Mouse (Mus musculus): ENCODE measurements around the gene Hdac9. TPM values are rescaled to one million over a fixed set of nuclear protein-coding genes. Genes with fewer than 3 reads are reported as not detected.

The Hdac9 gene
- polyA plus RNA-seq, 1 experiment from 2014 or later, result 7.3 TPM

- no peak for ATAC-seq (ENCODE audit: insufficient number of reproducible peaks, insufficient read depth, low FRiP score, low TSS enrichment)
- WGBS, result 76% methylated on average over 4 of the region's 4 CpGs
- Histone ChIP-seq H3K9me3 (no peaks in the 10 kb centered on the region), H3K9ac (no peak overlapping the region), H3K4me3 (no peak overlapping the region), H3K27ac (no peak overlapping the region), H3K4me2 (replicated peaks) (no peak overlapping the region), H3K4me1 (peaks cover 2% of the 10 kb centered on the region; the same call in 1 of the 2 replicates), H3K36me3 (no peaks in the 10 kb centered on the region), H3K27me3 (no peaks in the 10 kb centered on the region)
Measured at GRCm38 (mm10) chr12:34641705-34642259, 275.1 kb downstream of the Hdac9 start.

- Histone ChIP-seq H3K4me3 (no peak overlapping the region), H3K9me3 (no peaks in the 10 kb centered on the region), H3K4me2 (replicated peaks) (no peak overlapping the region), H3K27me3 (no peaks in the 10 kb centered on the region), H3K4me1 (peaks cover 6% of the 10 kb centered on the region), H3K36me3 (no peaks in the 10 kb centered on the region), H3K27ac (no peak overlapping the region), H3K9ac (no peak overlapping the region)
- WGBS, result 51% methylated on average over 16 of the region's 16 CpGs
- ATAC-seq (ENCODE audit: insufficient number of reproducible peaks, insufficient read depth, low FRiP score, low TSS enrichment), result no peak
Measured at GRCm38 (mm10) chr12:34637238-34638124, 279.4 kb downstream of the Hdac9 start.

- no peak for ATAC-seq (ENCODE audit: insufficient number of reproducible peaks, insufficient read depth, low FRiP score, low TSS enrichment)
- no peaks in the 10 kb centered on the region for H3K9me3 ChIP-seq
- 86% methylated on average over 5 of the region's 5 CpGs for WGBS
Measured at GRCm38 (mm10) chr12:34619101-34619500, 297.8 kb downstream of the Hdac9 start.

GRCm38 (mm10) chr12:34618321-34618720 is 298.6 kb downstream of the Hdac9 start:
- Histone ChIP-seq H3K36me3 (no peaks in the 10 kb centered on the region), H3K9ac (no peak overlapping the region), H3K27me3 (no peaks in the 10 kb centered on the region), H3K4me2 (replicated peaks) (no peak overlapping the region), H3K4me1 (no peaks in the 10 kb centered on the region), H3K4me3 (no peak overlapping the region), H3K27ac (no peak overlapping the region), H3K9me3 (no peaks in the 10 kb centered on the region)
- 73% methylated on average over 3 of the region's 3 CpGs for WGBS
- no peak for ATAC-seq (ENCODE audit: insufficient number of reproducible peaks, insufficient read depth, low FRiP score, low TSS enrichment)

More at GRCm38 (mm10) chr12:34619101-34619500, 297.8 kb downstream of the Hdac9 start:
- Histone ChIP-seq H3K36me3 (no peaks in the 10 kb centered on the region), H3K9ac (no peak overlapping the region), H3K4me1 (no peaks in the 10 kb centered on the region), H3K4me2 (replicated peaks) (no peak overlapping the region), H3K4me3 (no peak overlapping the region), H3K27me3 (no peaks in the 10 kb centered on the region), H3K27ac (no peak overlapping the region)

GRCm38 (mm10) chr12:34617836-34618235 is 299.1 kb downstream of the Hdac9 start:
- H3K4me1 ChIP-seq, result no peaks in the 10 kb centered on the region
- H3K4me2 ChIP-seq (replicated peaks), result no peak overlapping the region
- 81% methylated on average over 10 of the region's 10 CpGs for WGBS
- no peaks in the 10 kb centered on the region for H3K27me3 ChIP-seq
- no peaks in the 10 kb centered on the region for H3K36me3 ChIP-seq
- H3K27ac ChIP-seq, result no peak overlapping the region
- H3K9ac ChIP-seq, result no peak overlapping the region
- ATAC-seq (ENCODE audit: insufficient number of reproducible peaks, insufficient read depth, low FRiP score, low TSS enrichment), result no peak
- no peaks in the 10 kb centered on the region for H3K9me3 ChIP-seq
- no peak overlapping the region for H3K4me3 ChIP-seq

- Histone ChIP-seq H3K9ac (no peak overlapping the region), H3K27ac (no peak overlapping the region), H3K27me3 (no peaks in the 10 kb centered on the region), H3K4me3 (no peak overlapping the region), H3K36me3 (no peaks in the 10 kb centered on the region), H3K9me3 (no peaks in the 10 kb centered on the region), H3K4me2 (replicated peaks) (no peak overlapping the region), H3K4me1 (no peaks in the 10 kb centered on the region)
- no peak for ATAC-seq (ENCODE audit: insufficient number of reproducible peaks, insufficient read depth, low FRiP score, low TSS enrichment)
- WGBS, result 66% methylated on average over 5 of the region's 5 CpGs
Measured at GRCm38 (mm10) chr12:34614796-34615195, 302.1 kb downstream of the Hdac9 start.

- no peak overlapping the region for H3K4me2 ChIP-seq (replicated peaks)
- no peak overlapping the region for H3K4me3 ChIP-seq
- H3K4me1 ChIP-seq, result no peaks in the 10 kb centered on the region
- no peak overlapping the region for H3K9ac ChIP-seq
- no peaks in the 10 kb centered on the region for H3K27me3 ChIP-seq
- H3K27ac ChIP-seq, result no peak overlapping the region
- ATAC-seq (ENCODE audit: insufficient number of reproducible peaks, insufficient read depth, low FRiP score, low TSS enrichment), result no peak
- H3K9me3 ChIP-seq, result no peaks in the 10 kb centered on the region
- no peaks in the 10 kb centered on the region for H3K36me3 ChIP-seq
- WGBS, result 84% methylated on average over 3 of the region's 3 CpGs
Measured at GRCm38 (mm10) chr12:34612511-34612910, 304.4 kb downstream of the Hdac9 start.

- Histone ChIP-seq H3K9me3 (no peaks in the 10 kb centered on the region), H3K4me2 (replicated peaks) (no peak overlapping the region), H3K4me1 (no peaks in the 10 kb centered on the region), H3K27ac (no peak overlapping the region), H3K9ac (no peak overlapping the region), H3K36me3 (no peaks in the 10 kb centered on the region), H3K27me3 (no peaks in the 10 kb centered on the region), H3K4me3 (no peak overlapping the region)
- no peak for ATAC-seq (ENCODE audit: insufficient number of reproducible peaks, insufficient read depth, low FRiP score, low TSS enrichment)
- 81% methylated on average over 4 of the region's 4 CpGs for WGBS
Measured at GRCm38 (mm10) chr12:34604521-34604920, 312.4 kb downstream of the Hdac9 start.

- Histone ChIP-seq H3K9ac (no peak overlapping the region), H3K4me2 (replicated peaks) (no peak overlapping the region), H3K4me3 (no peak overlapping the region), H3K27me3 (no peaks in the 10 kb centered on the region), H3K36me3 (no peaks in the 10 kb centered on the region), H3K4me1 (no peaks in the 10 kb centered on the region), H3K27ac (no peak overlapping the region), H3K9me3 (no peaks in the 10 kb centered on the region)
- 84% methylated on average over 10 of the region's 10 CpGs for WGBS
- no peak for ATAC-seq (ENCODE audit: insufficient number of reproducible peaks, insufficient read depth, low FRiP score, low TSS enrichment)
Measured at GRCm38 (mm10) chr12:34594167-34594793, 322.6 kb downstream of the Hdac9 start.

- H3K27me3 ChIP-seq, result no peaks in the 10 kb centered on the region
- H3K4me3 ChIP-seq, result no peak overlapping the region
- WGBS, result 56% methylated on average over 4 of the region's 4 CpGs
- H3K27ac ChIP-seq, result no peak overlapping the region
- no peak for ATAC-seq (ENCODE audit: insufficient number of reproducible peaks, insufficient read depth, low FRiP score, low TSS enrichment)
- H3K4me1 ChIP-seq, result no peaks in the 10 kb centered on the region
- no peak overlapping the region for H3K4me2 ChIP-seq (replicated peaks)
- H3K9ac ChIP-seq, result no peak overlapping the region
- H3K36me3 ChIP-seq, result no peaks in the 10 kb centered on the region
- H3K9me3 ChIP-seq, result no peaks in the 10 kb centered on the region
Measured at GRCm38 (mm10) chr12:34587171-34587570, 329.7 kb downstream of the Hdac9 start.

- no peak for ATAC-seq (ENCODE audit: insufficient number of reproducible peaks, insufficient read depth, low FRiP score, low TSS enrichment)
Measured at GRCm38 (mm10) chr12:34582522-34582921, 334.4 kb downstream of the Hdac9 start.

GRCm38 (mm10) chr12:34579220-34579619 is 337.7 kb downstream of the Hdac9 start:
- ATAC-seq (ENCODE audit: insufficient number of reproducible peaks, insufficient read depth, low FRiP score, low TSS enrichment), result no peak
- Histone ChIP-seq H3K36me3 (no peaks in the 10 kb centered on the region), H3K9ac (no peak overlapping the region), H3K9me3 (no peaks in the 10 kb centered on the region), H3K27ac (no peak overlapping the region), H3K4me2 (replicated peaks) (no peak overlapping the region), H3K4me3 (no peak overlapping the region), H3K4me1 (no peaks in the 10 kb centered on the region), H3K27me3 (no peaks in the 10 kb centered on the region)
- 65% methylated on average over 1 of the region's 1 CpGs for WGBS

More at GRCm38 (mm10) chr12:34582522-34582921, 334.4 kb downstream of the Hdac9 start:
- Histone ChIP-seq H3K4me2 (replicated peaks) (no peak overlapping the region), H3K27ac (no peak overlapping the region), H3K36me3 (no peaks in the 10 kb centered on the region), H3K9me3 (no peaks in the 10 kb centered on the region), H3K27me3 (no peaks in the 10 kb centered on the region), H3K4me1 (no peaks in the 10 kb centered on the region), H3K9ac (no peak overlapping the region), H3K4me3 (no peak overlapping the region)
- 90% methylated on average over 4 of the region's 4 CpGs for WGBS
